Mouse (Mus musculus) hindbrain, embryonic 12.5 days (tissue): Measurements from ENCODE around the gene Zfp59. TPM values are rescaled to one million over a fixed set of nuclear protein-coding genes. Genes with fewer than 3 reads are reported as not detected.
A peak's percentile ranks its signal among the peaks of the same experiment; 100 is the strongest.
"Not testable (repeated sequence)": the region's sequence is repeated elsewhere in the genome, so short reads cannot be mapped to it uniquely, and the experiment has no call there.

Experiments
- ATAC-seq: fragments of 200-750 bp; cut with Nextera tagmentation; 2 replicates; pipeline ENCODE4 v1.8.0; 2017; ENCODE audit warnings: moderate TSS enrichment; ENCODE audit not compliant: low FRiP score
- H3K27ac ChIP-seq: fragments of 300-500 bp; sonication (generic); 2 replicates; pipeline ENCODE4 v1.5.1; 2016; ENCODE audit warnings: mild to moderate bottlenecking
- H3K27me3 ChIP-seq: fragments of 300-500 bp; sonication (generic); 2 replicates; pipeline ENCODE4 v1.6.1; 2016; ENCODE audit warnings: mild to moderate bottlenecking
- H3K36me3 ChIP-seq: fragments of 300-500 bp; sonication (generic); 2 replicates; pipeline ENCODE4 v1.6.1; 2016; ENCODE audit warnings: mild to moderate bottlenecking
- H3K4me1 ChIP-seq: fragments of 300-500 bp; sonication (generic); 2 replicates; pipeline ENCODE4 v1.6.1; 2016
- H3K4me2 ChIP-seq: fragments of 300-500 bp; sonication (generic); replicated peaks from 2 replicates; pipeline ENCODE4 v1.6.1; 2016; ENCODE audit warnings: mild to moderate bottlenecking
- H3K4me3 ChIP-seq: fragments of 300-500 bp; sonication (generic); 2 replicates; pipeline ENCODE4 v1.5.1; 2016; ENCODE audit warnings: mild to moderate bottlenecking
- H3K9ac ChIP-seq: fragments of 300-500 bp; sonication (generic); 2 replicates; pipeline ENCODE4 v1.6.1; 2016; ENCODE audit warnings: mild to moderate bottlenecking, moderate library complexity
- H3K9me3 ChIP-seq: fragments of 300-500 bp; sonication (generic); replicated peaks from 2 replicates; pipeline ENCODE4 v1.6.1; 2016; ENCODE audit warnings: mild to moderate bottlenecking
- WGBS: fragments of 180-500 bp; shearing (Covaris S2); methylation state at CpG from one replicate; pipeline ENCODE4 v1.1.7; 2016; 5-methylcytosine and 5-hydroxymethylcytosine counted together
- polyA plus RNA-seq: library from polyadenylated mRNA; unstranded; fragments of >200 nt; fragmentation: Nextera tagmentation; extraction: Ambion mirVana; gene quantifications from 2 replicates; pipeline ENCODE4 v1.2.1, GENCODE M21; 2016

Gene Zfp59
- polyA plus RNA-seq, 1 experiment from 2014 or later = 11.7 TPM

GRCm38 (mm10) chr7:27822611-27823010 lies 15.8 kb upstream of the Zfp59 start:
- no peak overlapping the region for H3K9ac ChIP-seq
- no peak for ATAC-seq
- H3K27ac ChIP-seq = no peak overlapping the region
- no peaks in the 10 kb centered on the region for H3K27me3 ChIP-seq
- H3K9me3 ChIP-seq = peaks cover 7% of the 10 kb centered on the region
- H3K4me3 ChIP-seq = no peak overlapping the region
- H3K36me3 ChIP-seq = peaks cover 35% of the 10 kb centered on the region
- H3K4me2 ChIP-seq = no peak overlapping the region
- no peaks in the 10 kb centered on the region for H3K4me1 ChIP-seq

GRCm38 (mm10) chr7:27834131-27834530 lies 4.3 kb upstream of the Zfp59 start:
- Histone ChIP-seq H3K4me3 (no peak overlapping the region), H3K9me3 (no peaks in the 10 kb centered on the region), H3K9ac (no peak overlapping the region), H3K27ac (no peak overlapping the region), H3K4me1 (peaks cover 3% of the 10 kb centered on the region), H3K36me3 (no peaks in the 10 kb centered on the region), H3K4me2 (no peak overlapping the region), H3K27me3 (no peaks in the 10 kb centered on the region)
- 81% methylated on average over 2 of the region's 2 CpGs for WGBS
- ATAC-seq = no peak

GRCm38 (mm10) chr7:27837896-27838295 lies 511 bp upstream of the Zfp59 start:
- H3K36me3 ChIP-seq = no peaks in the 10 kb centered on the region
- 28% methylated on average over 6 of the region's 6 CpGs for WGBS
- H3K4me1 ChIP-seq = peaks cover 9% of the 10 kb centered on the region
- H3K27me3 ChIP-seq = no peaks in the 10 kb centered on the region
- H3K27ac ChIP-seq = peak overlapping the region; percentile 84
- peak overlapping the region; percentile 55 for H3K4me2 ChIP-seq
- H3K9me3 ChIP-seq = no peaks in the 10 kb centered on the region
- peak overlapping the region; percentile 63 for H3K9ac ChIP-seq
- peak; percentile 57 for ATAC-seq
- H3K4me3 ChIP-seq = peak overlapping the region; percentile 60

GRCm38 (mm10) chr7:27839596-27839995 lies 1.2 kb downstream of the Zfp59 start:
- peaks cover 4% of the 10 kb centered on the region for H3K36me3 ChIP-seq
- peaks cover 9% of the 10 kb centered on the region for H3K4me1 ChIP-seq
- 92% methylated on average over 7 of the region's 7 CpGs for WGBS
- peak overlapping the region; percentile 60; the same call in 1 of the 2 replicates for H3K4me3 ChIP-seq
- peak overlapping the region; percentile 55 for H3K4me2 ChIP-seq
- H3K27ac ChIP-seq = no peak overlapping the region
- no peaks in the 10 kb centered on the region for H3K27me3 ChIP-seq
- ATAC-seq = no peak
- H3K9me3 ChIP-seq = no peaks in the 10 kb centered on the region
- H3K9ac ChIP-seq = no peak overlapping the region

- Histone ChIP-seq H3K27me3 (no peaks in the 10 kb centered on the region), H3K9ac (no peak overlapping the region), H3K27ac (no peak overlapping the region), H3K4me3 (no peak overlapping the region), H3K9me3 (no peaks in the 10 kb centered on the region), H3K36me3 (peaks cover 9% of the 10 kb centered on the region), H3K4me1 (peaks cover 9% of the 10 kb centered on the region), H3K4me2 (no peak overlapping the region)
- 87% methylated on average over 6 of the region's 6 CpGs for WGBS
- ATAC-seq = no peak
These were observed 1.7 kb downstream of the Zfp59 start for GRCm38 (mm10) chr7:27840104-27840503.

- Histone ChIP-seq H3K36me3 (peaks cover 39% of the 10 kb centered on the region), H3K27me3 (no peaks in the 10 kb centered on the region), H3K9ac (no peak within 1 kb of the TSS), H3K4me3 (no peak within 1 kb of the TSS), H3K4me1 (peaks cover 18% of the 10 kb centered on the region), H3K4me2 (no peak within 1 kb of the TSS), H3K9me3 (no peaks in the 10 kb centered on the region), H3K27ac (no peak within 1 kb of the TSS)
- no peak for ATAC-seq
- 87% methylated on average over 1 of the region's 1 CpGs for WGBS
These were observed 18.8 kb downstream of the Zfp59 start, which contains the start of gene Zfp607a for GRCm38 (mm10) chr7:27857227-27857626. Zfp607a (plus strand) TSS chr7:27857527.

- Histone ChIP-seq H3K9ac (peak overlapping the region; percentile 67; the same call in 1 of the 2 replicates), H3K4me3 (peak overlapping the region; percentile 50), H3K36me3 (peaks cover 30% of the 10 kb centered on the region), H3K27ac (no peak overlapping the region), H3K27me3 (no peaks in the 10 kb centered on the region), H3K4me2 (peak overlapping the region; percentile 76), H3K4me1 (peaks cover 18% of the 10 kb centered on the region), H3K9me3 (no peaks in the 10 kb centered on the region)
- ATAC-seq = no peak
- WGBS = 38% methylated on average over 10 of the region's 10 CpGs
These were observed 21.2 kb downstream of the Zfp59 start for GRCm38 (mm10) chr7:27859301-27860251.

GRCm38 (mm10) chr7:27860396-27861235 lies 22.2 kb downstream of the Zfp59 start:
- no peaks in the 10 kb centered on the region for H3K9me3 ChIP-seq

GRCm38 (mm10) chr7:27862578-27862977 lies 24.2 kb downstream of the Zfp59 start:
- ATAC-seq, H3K4me2 ChIP-seq, H3K9ac ChIP-seq, H3K4me3 ChIP-seq, H3K9me3 ChIP-seq, H3K27ac ChIP-seq, H3K27me3 ChIP-seq: not testable (repeated sequence)
- WGBS = 83% methylated on average over 5 of the region's 5 CpGs
- H3K4me1 ChIP-seq = peaks cover 18% of the 10 kb centered on the region
- peaks cover 18% of the 10 kb centered on the region for H3K36me3 ChIP-seq

More at GRCm38 (mm10) chr7:27860396-27861235, 22.2 kb downstream of the Zfp59 start:
- peak overlapping the region; percentile 67 for H3K9ac ChIP-seq
- peak; percentile 78 for ATAC-seq
- no peaks in the 10 kb centered on the region for H3K27me3 ChIP-seq
- H3K4me2 ChIP-seq = peak overlapping the region; percentile 76
- peaks cover 25% of the 10 kb centered on the region; the same call in 1 of the 2 replicates for H3K36me3 ChIP-seq
- H3K4me1 ChIP-seq = peaks cover 18% of the 10 kb centered on the region
- H3K27ac ChIP-seq = peak overlapping the region; percentile 58; the same call in 1 of the 2 replicates
- H3K4me3 ChIP-seq = peak overlapping the region; percentile 50
- WGBS = under 1% methylated on average over 22 of the region's 22 CpGs

- H3K27ac ChIP-seq = no peak overlapping the region
- 98% methylated on average over 4 of the region's 4 CpGs for WGBS
- no peaks in the 10 kb centered on the region for H3K9me3 ChIP-seq
- H3K36me3 ChIP-seq = peaks cover 30% of the 10 kb centered on the region
- H3K4me1 ChIP-seq = no peaks in the 10 kb centered on the region
- no peak for ATAC-seq
- no peak overlapping the region for H3K4me2 ChIP-seq
- H3K4me3 ChIP-seq = no peak overlapping the region
- H3K27me3 ChIP-seq = no peaks in the 10 kb centered on the region
- H3K9ac ChIP-seq = no peak overlapping the region
These were observed 43.3 kb downstream of the Zfp59 start for GRCm38 (mm10) chr7:27881721-27882120.

GRCm38 (mm10) chr7:27900601-27901000 lies 62.2 kb downstream of the Zfp59 start:
- Histone ChIP-seq H3K9ac (no peak overlapping the region), H3K27ac (no peak overlapping the region), H3K9me3 (peaks cover 13% of the 10 kb centered on the region), H3K27me3 (no peaks in the 10 kb centered on the region), H3K4me2 (no peak overlapping the region), H3K4me3 (no peak overlapping the region), H3K36me3 (no peaks in the 10 kb centered on the region), H3K4me1 (no peaks in the 10 kb centered on the region)
- ATAC-seq = no peak
- 89% methylated on average over 4 of the region's 4 CpGs for WGBS
